Mouse (Mus musculus): Measurements from ENCODE around the gene Pi16.

DNA sequence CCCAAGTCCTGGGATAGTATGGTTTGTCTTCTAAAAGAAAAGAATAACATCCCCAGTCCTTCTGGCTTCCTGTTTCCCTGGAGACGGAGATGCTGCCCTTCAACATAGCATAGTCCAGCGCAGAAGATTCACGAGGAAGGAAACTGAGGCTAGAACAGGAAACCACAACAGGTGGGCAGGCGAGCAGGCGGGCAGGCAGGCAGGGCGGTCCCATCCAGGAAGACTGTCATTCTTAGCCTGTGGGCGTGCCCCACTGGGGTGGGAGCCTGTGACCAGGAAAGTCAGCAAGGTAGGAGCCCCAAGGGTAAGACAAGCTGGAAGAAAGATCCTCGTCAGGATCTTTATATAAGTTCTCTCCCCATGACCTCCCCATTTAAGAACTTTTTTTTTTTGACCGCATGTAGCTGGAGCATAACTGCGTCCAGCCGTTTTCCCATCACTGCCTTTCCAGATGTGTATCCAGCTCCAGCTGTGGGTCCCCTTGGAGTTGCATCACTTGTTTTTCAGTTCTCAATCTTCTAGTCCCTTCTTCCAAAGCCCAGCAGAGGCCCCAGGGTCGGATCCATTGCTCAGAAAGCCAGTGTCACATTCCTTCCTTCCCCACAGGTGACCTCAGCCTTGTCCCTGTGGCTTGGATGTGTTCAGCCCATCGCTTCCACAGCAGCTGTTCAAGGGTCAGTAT, 13.0 kb upstream of the Pi16 start:
- TF ChIP-seq MAFK (IDR thresholded peaks at IDR 0.05; ENCODE audit: insufficient read depth, low read depth, low read length), result no peak
- no peak for TF ChIP-seq ZC3H11A (IDR thresholded peaks at IDR 0.05; ENCODE audit: borderline replicate concordance, low read depth, low read length)
- no peak for TF ChIP-seq ZNF384 (IDR thresholded peaks at IDR 0.05; ENCODE audit: low read depth, low read length)
